Mouse (Mus musculus) lung, embryonic 16.5 days (tissue): ENCODE results near the gene Cd79a. TPM values are rescaled to one million over a fixed set of nuclear protein-coding genes. Genes with fewer than 3 reads are reported as not detected.

Source experiments
- ATAC-seq: fragments of 200-750 bp; cut with Nextera tagmentation; 2 replicates; pipeline ENCODE4 v1.8.0; 2017; ENCODE audit warnings: low read depth, mild to moderate bottlenecking, moderate library complexity
- H3K27ac ChIP-seq: fragments of 300-500 bp; sonication (generic); 2 replicates; pipeline ENCODE4 v1.5.1; 2014; ENCODE audit warnings: mild to moderate bottlenecking, control low read depth, low read length
- H3K27me3 ChIP-seq: fragments of 300-500 bp; sonication (generic); 2 replicates; pipeline ENCODE4 v1.6.1; 2014; ENCODE audit warnings: low read depth, low read length, mixed read lengths; ENCODE audit not compliant: control insufficient read depth, insufficient read depth
- H3K36me3 ChIP-seq: fragments of 300-500 bp; sonication (generic); 2 replicates; pipeline ENCODE4 v1.6.1; 2014; ENCODE audit warnings: low read length; ENCODE audit not compliant: control insufficient read depth, insufficient read depth
- H3K4me1 ChIP-seq: fragments of 300-500 bp; sonication (generic); replicated peaks from 2 replicates; pipeline ENCODE4 v1.6.1; 2014; ENCODE audit warnings: low read length, mixed read lengths; ENCODE audit not compliant: control insufficient read depth, insufficient read depth
- H3K4me2 ChIP-seq: fragments of 300-500 bp; sonication (generic); 2 replicates; pipeline ENCODE4 v1.6.1; 2014; ENCODE audit warnings: low read depth, low read length, control low read depth
- H3K4me3 ChIP-seq: fragments of 300-500 bp; sonication (generic); 2 replicates; pipeline ENCODE4 v1.5.1; 2014; ENCODE audit warnings: mild to moderate bottlenecking, low read length, control low read depth
- H3K9ac ChIP-seq: fragments of 300-500 bp; sonication (generic); 2 replicates; pipeline ENCODE4 v1.6.1; 2014; ENCODE audit warnings: low read length, control low read depth
- H3K9me3 ChIP-seq: fragments of 300-500 bp; sonication (generic); 2 replicates; pipeline ENCODE4 v1.6.1; 2016; ENCODE audit warnings: low read length; ENCODE audit not compliant: control insufficient read depth
- WGBS: fragments of 180-500 bp; shearing (Covaris S2); extraction: QIAGEN DNeasy Blood & Tissue Kit; methylation state at CpG from one replicate; pipeline ENCODE4 v1.1.7; 2014; 5-methylcytosine and 5-hydroxymethylcytosine counted together
- polyA plus RNA-seq: library from polyadenylated mRNA; unstranded; fragments of >200 nt; fragmentation: Nextera tagmentation; extraction: Ambion mirVana; gene quantifications from 2 replicates; pipeline ENCODE4 v1.2.1, GENCODE M21; 2015

Cd79a gene
- polyA plus RNA-seq, 1 experiment from 2014 or later = 0.78 TPM

GRCm38 (mm10) chr7:24944257-24944950, 47.2 kb downstream of the Cd79a start, which contains the start of gene Gm4881:
Gene Gm4881 (minus strand): TSS chr7:24944494.
- Histone ChIP-seq H3K27ac (no peak within 1 kb of the TSS), H3K4me2 (peak within 1 kb of the TSS; percentile 53), H3K9me3 (no peaks in the 10 kb centered on the region), H3K27me3 (peaks cover 86% of the 10 kb centered on the region), H3K4me3 (peak within 1 kb of the TSS; percentile 38), H3K9ac (peak within 1 kb of the TSS; percentile 25; the same call in 1 of the 2 replicates), H3K36me3 (no peaks in the 10 kb centered on the region), H3K4me1 (peaks cover 4% of the 10 kb centered on the region)
- ATAC-seq = no peak
- WGBS = under 1% methylated on average over 72 of the region's 72 CpGs

- Histone ChIP-seq H3K27me3 (peaks cover 97% of the 10 kb centered on the region), H3K9me3 (no peaks in the 10 kb centered on the region), H3K4me1 (peaks cover 4% of the 10 kb centered on the region), H3K4me3 (no peak overlapping the region), H3K4me2 (no peak overlapping the region), H3K27ac (no peak overlapping the region), H3K36me3 (no peaks in the 10 kb centered on the region), H3K9ac (no peak overlapping the region)
- ATAC-seq = no peak
- WGBS = under 1% methylated on average over 7 of the region's 7 CpGs
Measured at GRCm38 (mm10) chr7:24947316-24948048, 50.3 kb downstream of the Cd79a start.

GRCm38 (mm10) chr7:24948774-24949173, 51.6 kb downstream of the Cd79a start:
- H3K27ac ChIP-seq = no peak overlapping the region
- no peak for ATAC-seq
- H3K9ac ChIP-seq = no peak overlapping the region
- H3K4me1 ChIP-seq = peaks cover 4% of the 10 kb centered on the region
- 3% methylated on average over 29 of the region's 29 CpGs for WGBS
- no peaks in the 10 kb centered on the region for H3K9me3 ChIP-seq
- no peak overlapping the region for H3K4me2 ChIP-seq
- H3K27me3 ChIP-seq = peaks cover 96% of the 10 kb centered on the region
- H3K4me3 ChIP-seq = no peak overlapping the region
- H3K36me3 ChIP-seq = no peaks in the 10 kb centered on the region

DNA sequence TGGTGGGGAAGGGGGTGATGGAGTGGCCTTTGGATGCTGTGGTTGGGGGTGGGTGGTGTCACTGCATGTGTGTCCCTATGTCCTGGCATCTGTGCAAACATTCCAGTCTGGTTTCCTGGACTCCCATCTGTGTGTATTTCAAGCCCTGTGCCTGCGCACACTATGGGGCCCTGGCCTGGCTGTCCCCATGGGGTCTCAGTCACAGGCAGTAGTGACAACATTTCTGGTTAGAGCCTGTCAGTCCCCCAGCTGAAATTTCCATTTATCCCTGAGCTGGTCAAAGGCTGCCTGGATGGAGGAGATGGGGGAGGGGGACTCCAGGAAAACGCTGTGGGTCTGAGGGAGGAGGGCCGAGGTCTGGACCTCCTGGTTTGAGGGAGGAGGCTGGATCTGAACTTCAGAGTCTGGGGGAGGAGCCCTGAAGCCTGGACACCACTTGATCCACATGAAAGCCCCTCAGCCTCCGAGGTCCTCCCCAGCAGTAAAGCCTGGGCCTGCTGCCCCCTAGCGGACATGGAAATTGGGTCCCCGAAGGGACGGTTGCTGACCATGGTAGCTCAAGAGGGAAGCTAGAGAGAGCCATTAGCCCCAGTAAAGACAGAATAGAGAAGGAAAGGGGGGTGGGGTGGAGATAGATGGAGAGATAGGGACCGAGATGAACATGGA, 52.9 kb downstream of the Cd79a start:
- H3K27ac ChIP-seq = no peak overlapping the region
- H3K4me1 ChIP-seq = peaks cover 6% of the 10 kb centered on the region; the same call in 1 of the 2 replicates
- 1% methylated on average over 8 of the region's 8 CpGs for WGBS
- ATAC-seq = peak; percentile 38; the same call in 1 of the 2 replicates
- H3K4me3 ChIP-seq = no peak overlapping the region
- no peaks in the 10 kb centered on the region for H3K9me3 ChIP-seq
- peaks cover 96% of the 10 kb centered on the region for H3K27me3 ChIP-seq
- no peak overlapping the region for H3K4me2 ChIP-seq
- no peak overlapping the region for H3K9ac ChIP-seq
- no peaks in the 10 kb centered on the region for H3K36me3 ChIP-seq

Other genes starting within 250 kb of the Cd79a start
- not detected in 2 replicates for gene Tex101, start 220.7 kb upstream of the Cd79a start, polyA plus RNA-seq
- not detected in 2 replicates for gene BC049730, start 188.1 kb upstream of the Cd79a start, polyA plus RNA-seq
- gene Gm4763, start 170.5 kb upstream of the Cd79a start, polyA plus RNA-seq = not detected in 2 replicates
- 1.5 and 1.8 TPM in 2 replicates for gene Cd177, start 137.1 kb upstream of the Cd79a start, polyA plus RNA-seq
- not detected in 2 replicates for gene Ceacam10, start 120.2 kb upstream of the Cd79a start, polyA plus RNA-seq
- gene Gm9844, start 35.2 kb upstream of the Cd79a start, polyA plus RNA-seq = 19.5 and 20.6 TPM in 2 replicates
- gene Lypd4, start 27.4 kb upstream of the Cd79a start, polyA plus RNA-seq = not detected in 2 replicates
- gene Dmrtc2, start 27.3 kb upstream of the Cd79a start, polyA plus RNA-seq = not detected in 2 replicates
- gene Rps19, start 13.0 kb upstream of the Cd79a start, polyA plus RNA-seq = 2,580 and 2,777 TPM in 2 replicates
- 119 and 126 TPM in 2 replicates for gene Arhgef1, start 5.5 kb downstream of the Cd79a start, polyA plus RNA-seq
- not detected in 2 replicates for gene Gm4881, start 47.1 kb downstream of the Cd79a start, polyA plus RNA-seq
- gene Rabac1, start 75.4 kb downstream of the Cd79a start, polyA plus RNA-seq = 180 and 202 TPM in 2 replicates
- 1.0 and 2.1 TPM in 2 replicates for gene Atp1a3, start 108.6 kb downstream of the Cd79a start, polyA plus RNA-seq
- gene Grik5, start 175.0 kb downstream of the Cd79a start, polyA plus RNA-seq = 3.5 and 3.6 TPM in 2 replicates
- gene Zfp574, start 175.2 kb downstream of the Cd79a start, polyA plus RNA-seq = 28.9 and 30.5 TPM in 2 replicates